Mouse (Mus musculus): Measurements from ENCODE around the gene Dmrta2. TPM values are rescaled to one million over a fixed set of nuclear protein-coding genes. Genes with fewer than 3 reads are reported as not detected.

Gene Dmrta2
- polyA plus RNA-seq, 1 experiment from 2014 or later = 2.0 TPM

DNA sequence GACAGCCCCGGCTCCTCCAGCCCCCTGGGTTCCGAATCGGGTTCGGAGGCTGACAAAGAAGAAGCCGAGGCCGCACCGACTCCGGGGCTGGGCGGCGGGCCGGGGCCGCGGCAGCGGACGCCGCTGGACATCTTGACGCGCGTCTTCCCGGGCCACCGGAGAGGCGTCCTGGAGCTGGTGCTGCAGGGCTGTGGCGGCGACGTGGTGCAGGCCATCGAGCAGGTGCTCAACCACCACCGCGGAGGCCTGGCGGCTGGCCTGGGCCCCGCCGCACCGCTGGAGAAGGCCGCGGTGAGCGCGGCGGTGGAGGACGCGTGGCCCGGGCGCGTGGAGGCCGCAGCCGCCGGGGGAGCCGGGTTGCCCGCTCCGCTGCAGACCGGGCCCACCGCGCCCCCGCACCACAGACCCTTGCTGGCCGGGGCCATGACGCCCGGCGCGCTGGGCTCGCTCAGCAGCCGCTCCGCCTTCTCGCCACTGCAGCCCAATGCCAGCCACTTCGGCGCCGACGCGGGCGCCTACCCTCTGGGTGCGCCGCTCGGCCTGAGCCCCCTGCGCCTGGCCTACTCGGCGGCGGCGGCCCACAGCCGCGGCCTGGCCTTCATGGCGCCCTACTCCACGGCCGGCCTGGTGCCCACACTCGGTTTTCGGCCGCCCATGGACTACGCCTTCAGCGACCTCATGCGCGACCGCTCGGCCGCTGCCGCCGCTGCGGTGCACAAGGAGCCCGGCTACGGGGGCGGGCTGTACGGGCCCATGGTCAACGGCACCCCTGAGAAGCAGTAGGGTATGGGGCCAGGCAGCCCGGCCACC is 4.2 kb downstream of the Dmrta2 start:
- H3K9me3 ChIP-seq = no peaks in the 10 kb centered on the region
- peaks cover 99% of the 10 kb centered on the region for H3K27me3 ChIP-seq
- H3K9ac ChIP-seq (replicated peaks) = peak overlapping the region; percentile 66
- H3K4me2 ChIP-seq (replicated peaks) = peak overlapping the region; percentile 61
- H3K27ac ChIP-seq = peak overlapping the region; percentile 72
- H3K4me3 ChIP-seq (replicated peaks) = peak overlapping the region; percentile 45
- under 1% methylated on average over 88 of the region's 99 CpGs for WGBS
- no peak for ATAC-seq
- H3K36me3 ChIP-seq = no peaks in the 10 kb centered on the region
- H3K4me1 ChIP-seq (replicated peaks) = peaks cover 40% of the 10 kb centered on the region

DNA sequence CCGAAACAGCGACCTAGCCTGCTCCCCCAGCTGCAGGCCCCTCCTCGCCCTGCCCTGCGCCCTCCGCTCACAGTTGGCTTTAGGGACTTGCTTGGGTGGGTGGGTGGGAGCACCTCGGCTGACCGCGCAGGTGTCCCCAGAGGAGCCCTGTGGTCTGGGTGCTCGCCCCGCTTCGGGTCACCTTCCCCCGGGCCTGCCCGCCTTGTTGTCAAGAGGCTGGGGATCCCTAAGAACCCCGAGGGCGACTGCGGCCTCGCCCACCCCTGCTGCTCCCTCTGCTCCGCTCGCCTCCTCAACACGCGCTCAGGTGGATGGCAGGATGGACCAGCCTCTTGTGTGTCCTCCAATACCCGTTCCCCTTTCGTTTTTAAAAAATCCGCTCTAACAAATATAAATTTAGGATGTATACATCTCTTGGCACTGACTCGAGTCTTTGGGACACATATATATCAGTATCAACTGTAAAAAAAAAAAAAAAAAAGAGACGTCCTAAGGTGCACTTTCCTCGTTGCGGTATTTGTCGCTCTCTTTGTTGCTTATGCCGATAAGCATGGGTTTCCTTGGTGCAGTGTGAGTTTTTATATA is 4.9 kb downstream of the Dmrta2 start:
- Histone ChIP-seq H3K4me1 (replicated peaks) (peaks cover 34% of the 10 kb centered on the region), H3K4me3 (replicated peaks) (peak overlapping the region; percentile 45), H3K27ac (peak overlapping the region; percentile 72), H3K27me3 (peaks cover 99% of the 10 kb centered on the region), H3K9me3 (no peaks in the 10 kb centered on the region), H3K36me3 (no peaks in the 10 kb centered on the region), H3K4me2 (replicated peaks) (peak overlapping the region; percentile 61), H3K9ac (replicated peaks) (peak overlapping the region; percentile 66)
- ATAC-seq = no peak
- WGBS = 2% methylated on average over 24 of the region's 30 CpGs

DNA sequence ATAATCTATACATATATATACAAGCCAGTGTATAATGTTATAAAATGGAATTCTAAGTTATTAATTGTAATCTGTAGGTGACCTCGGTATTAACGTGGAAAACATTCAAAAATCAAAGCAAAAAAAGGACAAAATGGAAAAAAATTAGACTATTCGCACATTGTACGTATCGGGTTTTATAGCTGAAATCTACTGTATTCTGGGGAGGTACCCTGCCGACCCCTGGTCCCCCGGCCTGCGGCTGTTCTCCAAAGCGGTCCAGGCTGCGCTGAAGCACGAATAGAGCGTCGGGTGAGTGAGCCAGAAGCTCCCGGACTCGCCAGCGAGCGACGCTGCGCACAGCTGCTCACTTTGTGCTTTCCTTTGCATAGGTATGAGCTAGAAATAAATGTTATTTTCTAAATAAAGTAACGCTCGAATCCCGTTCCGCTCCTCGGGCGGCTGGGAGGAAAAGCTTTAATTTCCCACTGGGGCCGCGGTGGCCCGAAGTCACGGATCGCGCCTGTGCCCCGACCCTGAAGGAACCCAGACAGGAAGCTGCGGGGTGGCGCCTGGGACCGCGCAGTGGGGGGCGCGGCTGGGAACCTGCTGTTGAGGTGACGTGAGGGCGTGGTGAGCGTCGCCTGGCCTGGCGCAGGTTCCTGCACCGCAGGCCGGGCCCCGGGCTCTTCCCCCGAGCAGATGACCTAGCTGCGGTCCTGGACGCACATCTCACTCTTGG is 5.6 kb downstream of the Dmrta2 start:
- H3K4me2 ChIP-seq (replicated peaks) = peak overlapping the region; percentile 40
- peak overlapping the region; percentile 26 for H3K4me3 ChIP-seq (replicated peaks)
- whole genome bisulfite sequencing = under 1% methylated on average over 49 of the region's 49 CpGs
- H3K4me1 ChIP-seq (replicated peaks) = peaks cover 27% of the 10 kb centered on the region
- no peaks in the 10 kb centered on the region for H3K36me3 ChIP-seq
- no peak for ATAC-seq
- no peaks in the 10 kb centered on the region for H3K9me3 ChIP-seq
- H3K27ac ChIP-seq = peak overlapping the region; percentile 74
- H3K9ac ChIP-seq (replicated peaks) = peak overlapping the region; percentile 59
- peaks cover 99% of the 10 kb centered on the region for H3K27me3 ChIP-seq

DNA sequence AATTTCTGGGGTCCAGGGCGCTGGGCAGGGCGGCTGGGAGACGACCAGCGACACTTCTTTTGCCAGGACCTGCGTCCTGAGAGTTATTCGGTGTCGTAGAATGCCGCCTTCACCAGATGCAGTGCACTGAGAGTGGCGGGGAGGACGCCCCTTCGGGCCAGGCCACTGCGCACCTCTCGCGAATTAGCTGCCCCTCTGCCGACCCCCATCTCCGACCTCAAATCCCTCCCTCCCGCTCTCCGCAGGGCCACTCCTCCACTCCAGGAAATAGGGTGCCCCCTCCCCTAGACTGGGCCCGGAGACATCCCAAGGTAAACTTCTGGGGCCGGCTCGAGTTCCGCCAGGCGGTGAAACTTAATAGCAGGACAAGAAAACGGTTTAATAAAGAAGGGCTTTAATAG is 6.2 kb downstream of the Dmrta2 start:
- H3K9me3 ChIP-seq = no peaks in the 10 kb centered on the region
- no peaks in the 10 kb centered on the region for H3K36me3 ChIP-seq
- peaks cover 26% of the 10 kb centered on the region for H3K4me1 ChIP-seq (replicated peaks)
- WGBS = 1% methylated on average over 24 of the region's 24 CpGs
- peak overlapping the region; percentile 59 for H3K9ac ChIP-seq (replicated peaks)
- ATAC-seq = no peak
- H3K4me3 ChIP-seq (replicated peaks) = peak overlapping the region; percentile 26
- peaks cover 99% of the 10 kb centered on the region for H3K27me3 ChIP-seq
- H3K27ac ChIP-seq = peak overlapping the region; percentile 74
- peak overlapping the region; percentile 40 for H3K4me2 ChIP-seq (replicated peaks)

DNA sequence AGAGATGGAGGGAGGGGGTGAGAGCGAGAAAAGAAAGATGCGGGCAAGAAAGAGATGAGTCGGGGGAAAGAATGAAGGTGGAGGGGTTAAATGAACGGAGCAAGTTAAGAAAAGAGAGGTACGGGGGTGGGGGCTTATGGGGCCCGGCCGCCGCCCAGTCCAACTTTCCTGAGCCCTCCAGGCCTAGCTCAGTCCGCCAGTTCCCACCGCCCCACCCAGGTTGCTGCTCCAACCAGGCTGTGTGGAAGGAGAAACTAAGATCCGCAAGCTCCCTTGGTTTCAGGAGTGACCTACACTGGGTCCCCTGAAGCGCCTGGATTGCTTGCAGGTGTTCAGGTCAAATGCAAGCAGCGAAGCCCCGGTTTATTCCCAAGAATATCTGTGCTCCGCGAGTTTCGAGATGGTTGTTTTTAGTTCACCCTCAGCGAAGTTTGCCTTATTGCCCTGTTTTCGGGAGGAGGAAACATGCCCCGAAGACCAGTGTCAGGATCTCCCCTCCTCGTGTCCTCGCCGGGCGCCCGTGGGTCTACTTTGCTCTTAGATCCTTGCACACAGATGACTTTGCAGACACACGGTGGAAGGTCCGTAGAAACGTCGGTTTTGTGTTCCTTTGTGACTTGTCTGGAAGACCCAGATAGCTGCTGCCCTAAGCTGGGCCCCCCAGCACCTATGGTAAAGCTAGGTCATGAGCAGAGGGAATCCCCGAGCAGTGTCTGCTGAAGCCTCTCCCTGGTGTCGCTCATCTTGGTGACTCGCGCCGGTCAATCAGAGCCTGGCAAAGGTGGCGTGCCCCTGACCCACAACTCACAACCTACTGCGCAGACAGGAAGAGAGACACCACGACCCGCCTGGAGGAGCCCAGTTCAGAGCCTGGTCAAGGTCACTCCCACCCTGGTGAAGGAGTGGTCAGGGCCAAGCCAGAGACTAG is 6.9 kb downstream of the Dmrta2 start:
- H3K4me2 ChIP-seq (replicated peaks) = peak overlapping the region; percentile 40; the same call in 1 of the 2 replicates
- H3K9me3 ChIP-seq = no peaks in the 10 kb centered on the region
- peaks cover 24% of the 10 kb centered on the region for H3K4me1 ChIP-seq (replicated peaks)
- H3K27me3 ChIP-seq = peaks cover 99% of the 10 kb centered on the region
- peak overlapping the region; percentile 64 for H3K27ac ChIP-seq
- peak overlapping the region; percentile 11; the same call in 1 of the 2 replicates for H3K4me3 ChIP-seq (replicated peaks)
- H3K9ac ChIP-seq (replicated peaks) = no peak overlapping the region
- no peaks in the 10 kb centered on the region for H3K36me3 ChIP-seq
- 1% methylated on average over 38 of the region's 38 CpGs for WGBS
- ATAC-seq = no peak

DNA sequence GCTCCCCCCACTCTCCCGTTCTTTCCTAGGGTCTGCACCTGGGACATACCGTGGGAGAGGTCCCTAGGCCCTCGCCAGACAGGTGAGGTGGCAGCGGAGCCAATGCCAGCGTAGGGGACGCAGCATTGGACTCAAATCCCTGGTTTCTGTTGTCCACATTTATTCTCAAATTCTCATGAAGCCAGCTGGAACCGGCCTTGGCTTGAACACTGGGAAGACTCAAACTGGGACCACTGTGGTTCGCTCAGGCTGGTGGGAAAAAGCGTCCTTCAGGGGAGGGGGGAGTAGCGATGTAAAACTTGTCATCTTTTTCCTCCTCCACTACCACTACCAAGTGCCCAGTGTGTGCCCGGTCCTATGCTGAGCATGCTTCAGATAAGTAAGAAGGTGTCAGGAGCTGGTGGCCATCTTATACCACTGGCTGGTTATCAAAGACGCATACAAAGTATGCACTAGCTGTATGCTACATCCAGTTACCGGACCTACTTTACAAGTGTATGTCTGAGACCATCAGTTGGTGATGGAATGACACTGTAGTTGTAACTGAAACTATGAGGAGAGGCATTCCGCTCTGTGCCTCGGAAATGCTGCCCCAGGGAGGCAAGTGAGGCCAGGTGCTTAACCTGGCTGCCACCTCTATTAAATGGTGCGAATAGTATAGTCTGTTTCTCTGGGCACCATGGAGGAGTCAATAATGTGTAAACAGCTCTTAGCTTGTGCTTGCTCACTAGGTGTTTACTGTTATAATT is 7.7 kb downstream of the Dmrta2 start:
- H3K27me3 ChIP-seq = peaks cover 97% of the 10 kb centered on the region
- H3K9ac ChIP-seq (replicated peaks) = no peak overlapping the region
- H3K4me3 ChIP-seq (replicated peaks) = no peak overlapping the region
- 0 out of 2 replicates have a peak, but pooled peaks have one; percentile 16 for ATAC-seq
- WGBS = 2% methylated on average over 16 of the region's 16 CpGs
- peak overlapping the region; percentile 64 for H3K27ac ChIP-seq
- no peaks in the 10 kb centered on the region for H3K36me3 ChIP-seq
- peaks cover 17% of the 10 kb centered on the region for H3K4me1 ChIP-seq (replicated peaks)
- H3K9me3 ChIP-seq = no peaks in the 10 kb centered on the region
- peak overlapping the region; percentile 40; the same call in 1 of the 2 replicates for H3K4me2 ChIP-seq (replicated peaks)

DNA sequence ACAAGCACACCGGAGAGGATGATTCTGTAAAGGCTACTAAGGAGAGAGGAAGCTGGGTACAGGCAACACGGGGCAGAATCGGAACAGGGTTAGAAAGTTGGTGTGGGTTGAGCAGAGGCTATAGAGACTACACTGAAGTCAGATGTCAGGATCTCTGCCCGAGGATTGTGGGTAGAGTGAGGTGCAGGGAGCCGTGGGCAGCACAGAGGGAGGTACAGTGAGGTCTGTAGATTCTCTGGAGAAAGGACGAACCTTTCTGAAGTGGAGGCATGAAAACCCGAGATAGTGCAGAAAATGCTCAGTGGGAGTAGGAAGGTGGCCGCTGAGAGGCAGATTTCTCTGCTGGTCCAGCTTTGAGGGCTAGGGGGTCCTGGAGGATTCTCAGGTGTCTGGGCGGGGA is 8.4 kb downstream of the Dmrta2 start:
- Histone ChIP-seq H3K36me3 (no peaks in the 10 kb centered on the region), H3K9ac (replicated peaks) (no peak overlapping the region), H3K4me2 (replicated peaks) (no peak overlapping the region), H3K4me3 (replicated peaks) (no peak overlapping the region), H3K9me3 (no peaks in the 10 kb centered on the region), H3K4me1 (replicated peaks) (peaks cover 17% of the 10 kb centered on the region), H3K27me3 (peaks cover 97% of the 10 kb centered on the region), H3K27ac (no peak overlapping the region)
- 3% methylated on average over 9 of the region's 9 CpGs for WGBS
- no peak for ATAC-seq

DNA sequence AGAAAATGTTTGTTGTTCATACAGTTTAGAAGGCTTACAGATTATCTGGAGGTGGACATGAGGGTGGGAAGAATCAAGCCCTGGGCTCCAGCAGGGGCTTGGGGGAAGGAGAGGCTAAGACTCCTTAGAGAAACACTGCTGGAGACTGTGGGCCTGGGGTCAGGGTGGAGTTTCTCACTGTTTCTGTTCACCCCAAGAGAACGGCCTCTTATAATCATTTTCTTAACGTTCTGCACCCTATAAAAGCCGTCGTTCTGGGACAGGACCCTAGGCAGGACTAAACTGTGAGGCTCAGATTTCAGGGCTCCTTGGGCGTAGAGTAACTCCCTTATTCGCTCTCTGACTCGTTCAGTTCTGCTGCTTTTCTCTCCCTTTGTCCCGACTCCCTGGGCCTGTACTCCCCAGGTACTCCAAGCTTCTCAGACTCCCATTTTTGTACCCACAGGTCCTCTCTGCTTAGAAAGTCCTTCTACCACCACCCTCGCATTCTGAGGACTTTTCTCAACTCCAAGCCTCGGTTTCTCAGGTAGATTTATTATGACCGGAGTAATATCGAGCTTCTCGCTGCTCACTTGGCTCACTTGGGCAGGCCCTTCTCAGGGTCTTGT is 9.0 kb downstream of the Dmrta2 start:
- peaks cover 14% of the 10 kb centered on the region for H3K4me1 ChIP-seq (replicated peaks)

DNA sequence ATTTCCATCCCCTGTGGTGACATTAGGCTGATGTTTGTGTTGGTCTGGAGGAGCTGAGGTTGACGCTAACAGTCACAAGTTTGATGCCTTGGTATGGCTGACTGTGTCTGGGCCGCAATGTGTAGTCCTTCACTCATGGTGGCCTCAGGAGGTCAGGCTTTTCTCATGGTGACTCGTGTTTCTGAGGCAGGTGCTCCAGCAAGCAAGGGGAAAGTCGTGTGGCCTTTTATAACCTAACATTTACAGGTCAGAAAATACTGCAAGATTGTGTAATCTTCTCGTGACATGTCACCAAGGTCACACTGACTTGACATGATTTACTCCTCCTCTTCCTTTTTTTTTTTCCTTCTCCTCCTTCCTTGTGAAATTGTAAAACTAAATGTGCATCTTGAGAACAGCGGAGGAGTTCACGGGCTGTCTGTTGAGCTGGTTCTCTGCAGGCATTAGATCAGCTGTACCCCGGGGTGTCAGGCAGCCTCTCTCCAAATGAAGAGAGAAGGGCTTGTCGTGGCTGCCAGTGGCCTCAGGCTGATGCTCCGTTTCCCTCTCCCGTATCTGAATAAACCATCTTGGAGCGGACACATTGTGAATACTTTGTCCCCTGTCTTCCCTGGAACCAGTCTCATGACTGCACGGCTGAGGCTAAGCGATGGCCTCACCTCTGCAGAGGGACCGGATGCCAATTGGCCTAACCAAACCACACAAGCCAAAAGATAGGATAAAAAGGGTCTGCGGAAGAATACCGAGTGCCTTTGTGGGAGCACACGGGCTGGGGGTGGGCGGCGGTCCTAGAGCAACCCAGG is 9.9 kb downstream of the Dmrta2 start:
- no peak overlapping the region for H3K4me3 ChIP-seq (replicated peaks)
- H3K27me3 ChIP-seq = peaks cover 95% of the 10 kb centered on the region

More for the DNA sequence above, 9.0 kb downstream of the Dmrta2 start:
- Histone ChIP-seq H3K9me3 (no peaks in the 10 kb centered on the region), H3K4me2 (replicated peaks) (no peak overlapping the region), H3K9ac (replicated peaks) (no peak overlapping the region), H3K36me3 (no peaks in the 10 kb centered on the region), H3K27ac (no peak overlapping the region), H3K4me3 (replicated peaks) (no peak overlapping the region), H3K27me3 (peaks cover 95% of the 10 kb centered on the region)
- no peak for ATAC-seq
- 4% methylated on average over 13 of the region's 13 CpGs for WGBS

DNA sequence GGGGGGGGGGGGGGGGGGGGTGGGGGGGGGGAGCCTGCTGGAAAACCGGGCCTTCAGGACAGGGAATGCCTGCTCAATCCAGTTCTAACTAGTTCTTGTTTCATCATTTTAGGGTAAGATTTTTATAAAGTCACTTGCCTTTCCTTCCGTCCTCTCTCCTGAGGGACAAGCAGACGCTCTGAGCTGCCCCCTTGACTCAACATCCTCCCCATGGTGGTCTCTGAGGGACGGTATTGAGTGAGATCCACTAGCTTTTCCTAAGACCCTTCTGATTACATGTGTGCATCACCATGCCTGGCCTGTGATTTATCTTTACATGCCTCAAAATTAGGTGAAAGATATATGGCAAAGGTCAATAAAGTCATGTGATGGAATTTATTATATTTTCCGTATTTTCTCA is 10.6 kb downstream of the Dmrta2 start:
- WGBS = 5% methylated on average over 4 of the region's 5 CpGs
- no peaks in the 10 kb centered on the region for H3K36me3 ChIP-seq
- H3K4me2 ChIP-seq (replicated peaks) = no peak overlapping the region
- H3K27me3 ChIP-seq = peaks cover 95% of the 10 kb centered on the region
- no peaks in the 10 kb centered on the region for H3K9me3 ChIP-seq
- H3K4me1 ChIP-seq (replicated peaks) = peaks cover 5% of the 10 kb centered on the region
- ATAC-seq = no peak
- H3K4me3 ChIP-seq (replicated peaks) = no peak overlapping the region
- H3K9ac ChIP-seq (replicated peaks) = no peak overlapping the region
- H3K27ac ChIP-seq = no peak overlapping the region

More for the DNA sequence above, 9.9 kb downstream of the Dmrta2 start:
- no peak overlapping the region for H3K27ac ChIP-seq
- no peak overlapping the region for H3K9ac ChIP-seq (replicated peaks)
- peaks cover 5% of the 10 kb centered on the region for H3K4me1 ChIP-seq (replicated peaks)
- WGBS = 2% methylated on average over 18 of the region's 20 CpGs
- H3K4me2 ChIP-seq (replicated peaks) = no peak overlapping the region
- no peaks in the 10 kb centered on the region for H3K36me3 ChIP-seq
- H3K9me3 ChIP-seq = no peaks in the 10 kb centered on the region
- ATAC-seq = no peak

All from midbrain, embryonic 13.5 days (tissue).